In genomic region chr9:72664409-72665351, GRCm38 (mm10) we compare ENCODE assay signal across 8 mouse cellular contexts. TPM values are rescaled to one million over a fixed set of nuclear protein-coding genes. Genes with fewer than 3 reads are reported as not detected.
A peak's percentile ranks its signal among the peaks of the same experiment; 100 is the strongest.
DNase-seq lines count a peak whose midpoint lies in the region; ATAC-seq and TF ChIP-seq lines count a peak whose summit lies in the region.

No protein-coding gene starts in this region.

- peak overlapping the region; percentile 95 for H3K4me3 ChIP-seq in gastrocnemius, adult 2 months
- H3K4me3 ChIP-seq in hindbrain, postnatal 0 days (ENCODE audit: low read length), result peak overlapping the region; percentile 78
- H3K4me3 ChIP-seq in neural tube, embryonic 13.5 days, result peak overlapping the region; percentile 99

- 14% methylated on average over 12 of the region's 12 CpGs for WGBS in hindbrain, postnatal 0 days
- WGBS in neural tube, embryonic 13.5 days, result 21% methylated on average over 12 of the region's 12 CpGs

- H3K9me3 ChIP-seq in hindbrain, postnatal 0 days (ENCODE audit: low read length), result no peaks in the 10 kb centered on the region
- no peaks in the 10 kb centered on the region for H3K9me3 ChIP-seq in neural tube, embryonic 13.5 days

- no peaks in the 10 kb centered on the region for H3K36me3 ChIP-seq in hindbrain, postnatal 0 days (ENCODE audit: insufficient read depth, low read length)
- peaks cover 26% of the 10 kb centered on the region for H3K36me3 ChIP-seq in neural tube, embryonic 13.5 days

- intact Hi-C loops in gastrocnemius, adult 2 months (cut with DNase I), result loop anchor here (10.0 kb wide), 1 partner anchor 210 kb away; no protein-coding TSS in a partner anchor

- ATAC-seq in hindbrain, postnatal 0 days, result no peak
- no peak for ATAC-seq in neural tube, embryonic 13.5 days (ENCODE audit: low read depth)
- ATAC-seq in granulocyte monocyte progenitor cell, adult 5-6 weeks (replicated peaks; ENCODE audit: poor library complexity, severe bottlenecking), result no peak
- ATAC-seq in erythroid progenitor cell, adult 5-6 weeks (replicated peaks; ENCODE audit: low FRiP score, poor library complexity, severe bottlenecking), result no peak

- H3K27me3 ChIP-seq in hindbrain, postnatal 0 days (ENCODE audit: insufficient read depth, low read length), result no peaks in the 10 kb centered on the region
- H3K27me3 ChIP-seq in neural tube, embryonic 13.5 days, result no peaks in the 10 kb centered on the region

- H3K27ac ChIP-seq in gastrocnemius, adult 2 months, result peak overlapping the region; percentile 100
- H3K27ac ChIP-seq in hindbrain, postnatal 0 days, result peak overlapping the region; percentile 64
- peak overlapping the region; percentile 99 for H3K27ac ChIP-seq in neural tube, embryonic 13.5 days (replicated peaks)

- TF ChIP-seq CTCF in gastrocnemius, adult 2 months (IDR thresholded peaks at IDR 0.05), result peak; percentile 37
- peak; percentile 43 for TF ChIP-seq CTCF in hindbrain, postnatal 0 days (IDR thresholded peaks at IDR 0.05; ENCODE audit: low read depth)

- peaks cover 16% of the 10 kb centered on the region for H3K4me1 ChIP-seq in hindbrain, postnatal 0 days (ENCODE audit: insufficient read depth, low read length)
- peaks cover 64% of the 10 kb centered on the region for H3K4me1 ChIP-seq in neural tube, embryonic 13.5 days (replicated peaks)

- DNase-seq in gastrocnemius, adult 2 months, result no peak
- DNase-seq in gastrocnemius, adult 8-10 months (ENCODE audit: low spot score in 2 of 2), result no peak
- DNase-seq in retina, postnatal 1 day, result peak; percentile 53
- no peak for DNase-seq in retina, embryonic 14.5 days (ENCODE audit: low spot score)
- DNase-seq in hindbrain, postnatal 0 days (ENCODE audit: low spot score), result peak; percentile 47

- H3K4me2 ChIP-seq in hindbrain, postnatal 0 days (ENCODE audit: low read depth, low read length), result peak overlapping the region; percentile 78
- peak overlapping the region; percentile 92 for H3K4me2 ChIP-seq in neural tube, embryonic 13.5 days

- peak overlapping the region; percentile 100 for H3K9ac ChIP-seq in hindbrain, postnatal 0 days (replicated peaks; ENCODE audit: low read length)
- H3K9ac ChIP-seq in neural tube, embryonic 13.5 days, result peak overlapping the region; percentile 100

RNA-seq across cellular contexts. Expression of gene Nedd4, which starts 2.5 kb away (rescaled TPM):
- total RNA-seq in gastrocnemius, adult 2 months (2021), result 100 to 1,000 TPM; 273 to 325 TPM
- 100 to 1,000 TPM; 286 to 317 (median 309) TPM for total RNA-seq in gastrocnemius, adult 8-10 months (2022)
- total RNA-seq in hindbrain, postnatal 0 days (2014; rRNA removed), result 393 and 416 TPM in 2 replicates
- polyA plus RNA-seq in hindbrain, postnatal 0 days (2015; fragmentation: Nextera tagmentation; extraction: Ambion mirVana), result 340 and 356 TPM in 2 replicates
- polyA plus RNA-seq in neural tube, embryonic 13.5 days (2015; fragmentation: Nextera tagmentation; extraction: Ambion mirVana), result 475 and 521 TPM in 2 replicates
- total RNA-seq in granulocyte monocyte progenitor cell, adult 5-6 weeks (2014; fragmentation: Nextera tagmentation), result 118 and 129 TPM in 2 replicates
- 154 and 167 TPM in 2 replicates for total RNA-seq in granulocyte monocyte progenitor cell, adult 5-6 weeks (2017)
- 47.8 and 53.0 TPM in 2 replicates for total RNA-seq in erythroid progenitor cell, adult 5-6 weeks (2015; ENCODE audit: low replicate concordance)
- 52.5 and 67.9 TPM in 2 replicates for total RNA-seq in erythroid progenitor cell, adult 5-6 weeks (2017; ENCODE audit: low replicate concordance)

Comparison
In these comparisons a context has a peak if more than half of its experiments do, and no peak if none do; other contexts are left out.
1. DNase-seq: peak in retina, postnatal 1 day (single experiment) and hindbrain, postnatal 0 days (single experiment); none in gastrocnemius, adult 2 months (single experiment), gastrocnemius, adult 8-10 months (0 of 2) and retina, embryonic 14.5 days (single experiment).
2. Peak in every context shown above with its lines, with median percentiles within 50 percentile points of each other: H3K27ac ChIP-seq and H3K4me3 ChIP-seq.